Mouse (Mus musculus) CH12.LX (cell line): ENCODE data around the gene Hoxd11. TPM values are rescaled to one million over a fixed set of nuclear protein-coding genes. Genes with fewer than 3 reads are reported as not detected.

Experiments
- DNase-seq: peaks from one replicate; pipeline ENCODE4 v3.0.0-alpha.2; 2013; ENCODE audit errors: extremely low read depth
- H3K27ac ChIP-seq: 2 replicates; pipeline ENCODE4 v1.5.1; 2012; ENCODE audit warnings: low read depth, mild to moderate bottlenecking, control low read depth, moderate library complexity; ENCODE audit not compliant: insufficient read depth
- H3K27me3 ChIP-seq: replicated peaks from 2 replicates; pipeline ENCODE3; 2012; ENCODE audit warnings: inconsistent platforms
- H3K36me3 ChIP-seq, 2 experiments: replicated peaks in 1 of 2; 2 replicates each; pipeline versions ENCODE3 to v1.6.1; 2012; ENCODE audit warnings: inconsistent platforms in 1 of 2, low read length in 1 of 2, mild to moderate bottlenecking in 1 of 2, mixed read lengths in 1 of 2, moderate library complexity in 1 of 2; ENCODE audit not compliant: control insufficient read depth in 1 of 2, insufficient read depth in 1 of 2
- H3K4me1 ChIP-seq, 2 experiments: 2 replicates each; pipeline ENCODE4 v1.6.1; 2012; ENCODE audit warnings: inconsistent platforms in 1 of 2, moderate library complexity in 1 of 2; ENCODE audit not compliant: insufficient read depth in 2 of 2, control insufficient read depth in 1 of 2
- H3K4me2 ChIP-seq: 2 replicates; pipeline ENCODE4 v1.6.1; 2012; ENCODE audit warnings: low read depth, mild to moderate bottlenecking, control low read depth; ENCODE audit not compliant: poor library complexity, insufficient read depth, severe bottlenecking
- H3K4me3 ChIP-seq, 3 experiments: fragments of 150-350 bp in 1 of 3; sonication (generic) in 1 of 3; replicated peaks in 1 of 3; 2 replicates each; pipeline versions ENCODE3 to v1.5.1; 2011 to 2012; ENCODE audit warnings: low read depth in 2 of 3, low read length in 2 of 3, mild to moderate bottlenecking in 2 of 3, moderate library complexity in 2 of 3, control low read depth in 1 of 3, improper control_type of control experiment in 1 of 3, inconsistent platforms in 1 of 3, mixed read lengths in 1 of 3; ENCODE audit not compliant: poor library complexity in 1 of 3
- H3K79me2 ChIP-seq: replicated peaks from 2 replicates; pipeline ENCODE4 v1.6.1; 2012; ENCODE audit warnings: mild to moderate bottlenecking, moderate library complexity; ENCODE audit not compliant: control insufficient read depth, poor library complexity, insufficient read depth, severe bottlenecking; ENCODE audit errors: extremely low read depth
- H3K9ac ChIP-seq: 2 replicates; pipeline ENCODE4 v1.6.1; 2012; ENCODE audit warnings: low read depth, mild to moderate bottlenecking, control low read depth, moderate library complexity; ENCODE audit not compliant: insufficient read depth
- H3K9me3 ChIP-seq: replicated peaks from 2 replicates; pipeline ENCODE3; 2012; ENCODE audit warnings: low read length, inconsistent platforms, mixed read lengths
- BHLHE40 ChIP-seq: IDR thresholded peaks from 2 replicates; pipeline ENCODE4 v1.6.1; 2011; ENCODE audit warnings: mild to moderate bottlenecking, low read depth, low read length, improper control_type of control experiment
- CHD1 ChIP-seq: IDR thresholded peaks from 2 replicates; pipeline ENCODE4 v1.6.1; 2012; ENCODE audit warnings: low read depth, low read length, improper control_type of control experiment, inconsistent platforms
- CHD2 ChIP-seq: IDR thresholded peaks from 2 replicates; pipeline ENCODE4 v1.6.1; 2011; ENCODE audit warnings: low read length, improper control_type of control experiment
- CTCF ChIP-seq, 2 experiments: IDR thresholded peaks in 1 of 2; conservative IDR thresholded peaks in 1 of 2; 2 replicates each; pipeline ENCODE4 v1.5.1; 2011 to 2012; ENCODE audit warnings: low read depth in 2 of 2, low read length in 2 of 2, improper control_type of control experiment in 1 of 2, inconsistent platforms in 1 of 2, mild to moderate bottlenecking in 1 of 2, moderate library complexity in 1 of 2
- E2F4 ChIP-seq: IDR thresholded peaks from 2 replicates; pipeline ENCODE4 v1.6.1; 2011; ENCODE audit warnings: low read depth, low read length, improper control_type of control experiment; ENCODE audit not compliant: insufficient replicate concordance
- ELF1 ChIP-seq: IDR thresholded peaks from 2 replicates; pipeline ENCODE4 v1.6.1; 2014; ENCODE audit warnings: low read depth, mild to moderate bottlenecking, inconsistent platforms, low read length, improper control_type of control experiment
- EP300 ChIP-seq: IDR thresholded peaks from 2 replicates; pipeline ENCODE4 v1.6.1; 2011; ENCODE audit warnings: low read length, improper control_type of control experiment
- ETS1 ChIP-seq: conservative IDR thresholded peaks from 2 replicates; pipeline ENCODE4 v1.6.1; 2012; ENCODE audit warnings: low read depth, mild to moderate bottlenecking, inconsistent platforms, low read length, improper control_type of control experiment, moderate library complexity
- GABPA ChIP-seq: IDR thresholded peaks from 2 replicates; pipeline ENCODE4 v1.6.1; 2012; ENCODE audit warnings: low read depth, low read length, improper control_type of control experiment, inconsistent platforms; ENCODE audit not compliant: insufficient replicate concordance
- HCFC1 ChIP-seq: IDR thresholded peaks from 2 replicates; pipeline ENCODE4 v1.6.1; 2012; ENCODE audit warnings: low read depth, mild to moderate bottlenecking, inconsistent platforms, low read length, improper control_type of control experiment
- IRF4 ChIP-seq: IDR thresholded peaks from 2 replicates; pipeline ENCODE4 v1.6.1; 2014; ENCODE audit warnings: low read depth, mild to moderate bottlenecking, inconsistent platforms, low read length, improper control_type of control experiment
- KAT2A ChIP-seq: IDR thresholded peaks from 2 replicates; pipeline ENCODE4 v1.6.1; 2012; ENCODE audit warnings: low read length, improper control_type of control experiment, inconsistent platforms; ENCODE audit not compliant: insufficient replicate concordance
- MAX ChIP-seq: IDR thresholded peaks from 2 replicates; pipeline ENCODE4 v1.6.1; 2011; ENCODE audit warnings: low read length, improper control_type of control experiment
- MAZ ChIP-seq: IDR thresholded peaks from 2 replicates; pipeline ENCODE4 v1.6.1; 2012; ENCODE audit warnings: low read depth, mild to moderate bottlenecking, inconsistent platforms, low read length, improper control_type of control experiment, moderate library complexity
- MEF2A ChIP-seq: IDR thresholded peaks from 2 replicates; pipeline ENCODE4 v1.6.1; 2014; ENCODE audit warnings: low read depth, mild to moderate bottlenecking, inconsistent platforms, low read length, improper control_type of control experiment, borderline replicate concordance
- MXI1 ChIP-seq: IDR thresholded peaks from 2 replicates; pipeline ENCODE4 v1.6.1; 2011; ENCODE audit warnings: mild to moderate bottlenecking, low read depth, low read length, improper control_type of control experiment
- MYC ChIP-seq: IDR thresholded peaks from 2 replicates; pipeline ENCODE4 v1.6.1; 2011; ENCODE audit warnings: low read depth, mild to moderate bottlenecking, improper control_type of control experiment, low read length
- NELFE ChIP-seq: IDR thresholded peaks from 2 replicates; pipeline ENCODE4 v1.6.1; 2011; ENCODE audit warnings: low read depth, low read length, improper control_type of control experiment
- PAX5 ChIP-seq: IDR thresholded peaks from 2 replicates; pipeline ENCODE4 v1.6.1; 2012; ENCODE audit warnings: low read length, inconsistent platforms, mixed read lengths
- POLR2A ChIP-seq: IDR thresholded peaks from 2 replicates; pipeline ENCODE4 v1.6.1; 2011; ENCODE audit warnings: low read depth, mild to moderate bottlenecking, improper control_type of control experiment, low read length
- RAD21 ChIP-seq: IDR thresholded peaks from 2 replicates; pipeline ENCODE4 v1.6.1; 2011; ENCODE audit warnings: low read depth, mild to moderate bottlenecking, low read length, improper control_type of control experiment, moderate library complexity
- RCOR1 ChIP-seq: conservative IDR thresholded peaks from 2 replicates; pipeline ENCODE4 v1.6.1; 2012; ENCODE audit warnings: low read depth, mild to moderate bottlenecking, inconsistent platforms, low read length, improper control_type of control experiment
- SIN3A ChIP-seq: IDR thresholded peaks from 2 replicates; pipeline ENCODE4 v1.6.1; 2012; ENCODE audit warnings: low read length, improper control_type of control experiment, inconsistent platforms
- TBP ChIP-seq: conservative IDR thresholded peaks from 2 replicates; pipeline ENCODE4 v1.6.1; 2011; ENCODE audit warnings: low read depth, low read length, improper control_type of control experiment
- TCF12 ChIP-seq: IDR thresholded peaks from 2 replicates; pipeline ENCODE4 v1.6.1; 2014; ENCODE audit warnings: low read depth, mild to moderate bottlenecking, inconsistent platforms, low read length, improper control_type of control experiment
- UBTF ChIP-seq: IDR thresholded peaks from 2 replicates; pipeline ENCODE4 v1.6.1; 2012; ENCODE audit warnings: low read depth, mild to moderate bottlenecking, inconsistent platforms, low read length, improper control_type of control experiment, moderate library complexity
- USF1 ChIP-seq: IDR thresholded peaks from 2 replicates; pipeline ENCODE4 v1.6.1; 2014; ENCODE audit warnings: low read depth, mild to moderate bottlenecking, inconsistent platforms, low read length, improper control_type of control experiment
- USF2 ChIP-seq: conservative IDR thresholded peaks from 2 replicates; pipeline ENCODE4 v1.6.1; 2011; ENCODE audit warnings: low read depth, low read length, improper control_type of control experiment
- ZC3H11A ChIP-seq: IDR thresholded peaks from 2 replicates; pipeline ENCODE4 v1.6.1; 2012; ENCODE audit warnings: low read depth, mild to moderate bottlenecking, inconsistent platforms, low read length, improper control_type of control experiment
- ZMIZ1 ChIP-seq: IDR thresholded peaks from 2 replicates; pipeline ENCODE4 v1.6.1; 2012; ENCODE audit warnings: low read depth, mild to moderate bottlenecking, inconsistent platforms, low read length, improper control_type of control experiment
- dilution Hi-C: fragments of 300-500 bp; cut with MboI; formaldehyde crosslinking; loops from 2 replicates; pipeline ENCODE4 v1.14.3; 2020; ENCODE audit warnings: low sequenced_read_pairs; ENCODE audit not compliant: extremely low pct_unique_long_range_greater_than_20kb, extremely low pct_ligation_motif_present
- in situ Hi-C: fragments of 300-500 bp; cut with MboI; formaldehyde crosslinking; loops from 3 replicates; pipeline ENCODE4 v1.14.3; 2019; ENCODE audit warnings: low sequenced_read_pairs, low pct_ligation_motif_present, low pct_unique_long_range_greater_than_20kb, mixed read lengths
- polyA plus RNA-seq: library from polyadenylated mRNA; unstranded; fragments of >175 nt; gene quantifications from 2 replicates; pipeline ENCODE4 v1.2.1, GENCODE M21; 2012; ENCODE audit warnings: low read depth; ENCODE audit not compliant: insufficient read length
- total RNA-seq, 2 experiments: library from RNA; depleted of rRNA; stranded (reverse); fragments of 300-350 nt in 1 of 2; fragments of >200 nt in 1 of 2; gene quantifications; 2 replicates each; pipeline ENCODE4 v1.2.3; 2012 to 2014

The Hoxd11 gene
- total and polyA plus RNA-seq, 3 experiments: not detected

GRCm38 (mm10) chr2:74731055-74731454, 51.7 kb downstream of the Hoxd11 start:
- peak overlapping the region in 1 of 3 experiments; percentile 7 for H3K4me3 ChIP-seq
- H3K27me3 ChIP-seq: no peaks in the 10 kb centered on the region
- dilution Hi-C loops (no loop called here), in situ Hi-C loops (no loop called here)
- peak overlapping the region; percentile 84 for H3K27ac ChIP-seq
- peaks cover 16% of the 10 kb centered on the region for H3K9me3 ChIP-seq
- H3K9ac ChIP-seq: peak overlapping the region; percentile 43
- TF ChIP-seq MXI1 (no peak), SIN3A (0 out of 2 replicates have a peak, but pooled peaks have one; percentile 58), MAZ (0 out of 2 replicates have a peak, but pooled peaks have one; percentile 39), TCF12 (no peak; the same call in 1 of the 2 replicates), POLR2A (no peak), ETS1 (peak; percentile 12; the same call in 1 of the 2 replicates), IRF4 (peak; percentile 42; the same call in 1 of the 2 replicates), USF1 (no peak), CHD2 (0 out of 2 replicates have a peak, but pooled peaks have one; percentile 21), MAX (no peak)
- DNase-seq: no peak
- peaks cover 31 to 43% of the 10 kb centered on the region in 2 experiments for H3K36me3 ChIP-seq
- H3K4me2 ChIP-seq: peak overlapping the region; percentile 81
- peaks cover 4 to 52% of the 10 kb centered on the region in 2 experiments; a peak in 2 of 4 replicates for H3K4me1 ChIP-seq
- H3K79me2 ChIP-seq: peaks cover 39% of the 10 kb centered on the region

- in situ Hi-C loops: no loop called here
- peak overlapping the region in 2 of 3 experiments; percentile 50 to 59 for H3K4me3 ChIP-seq
- peaks cover 30% of the 10 kb centered on the region for H3K79me2 ChIP-seq
- DNase-seq: peak; percentile 12
- peaks cover 4 to 46% of the 10 kb centered on the region in 2 experiments; a peak in 2 of 4 replicates for H3K4me1 ChIP-seq
- H3K9me3 ChIP-seq: peaks cover 21% of the 10 kb centered on the region
- peak overlapping the region; percentile 98 for H3K4me2 ChIP-seq
- no peaks in the 10 kb centered on the region for H3K27me3 ChIP-seq
- H3K9ac ChIP-seq: peak overlapping the region; percentile 96
- H3K36me3 ChIP-seq: peaks cover 22 to 42% of the 10 kb centered on the region in 2 experiments
- dilution Hi-C loops: no loop called here
- peak overlapping the region; percentile 92 for H3K27ac ChIP-seq
- no peak for TF ChIP-seq TCF12
- TF ChIP-seq CHD1: peak; percentile 72; the same call in 1 of the 2 replicates
- no peak for TF ChIP-seq USF2
- TF ChIP-seq E2F4: no peak
- TF ChIP-seq MXI1: 0 out of 2 replicates have a peak, but pooled peaks have one; percentile 39
- TF ChIP-seq BHLHE40: peak; percentile 20; the same call in 1 of the 2 replicates
- 0 out of 2 replicates have a peak, but pooled peaks have one; percentile 53 for TF ChIP-seq IRF4
- no peak for TF ChIP-seq ELF1
- TF ChIP-seq MAZ: peak; percentile 59
- TF ChIP-seq PAX5: no peak
- no peak for TF ChIP-seq CTCF (conservative IDR thresholded peaks at IDR 0.05 in 1 of 2, IDR thresholded peaks at IDR 0.05 in 1 of 2; ENCODE audit: low read depth in 2 of 2, low read length in 2 of 2)
- no peak for TF ChIP-seq ZMIZ1
- peak; percentile 56 for TF ChIP-seq SIN3A
- TF ChIP-seq HCFC1: no peak
- TF ChIP-seq MYC: no peak
- TF ChIP-seq KAT2A: no peak
- TF ChIP-seq RAD21: no peak
- 0 out of 2 replicates have a peak, but pooled peaks have one; percentile 13 for TF ChIP-seq CHD2
- peak; percentile 21; the same call in 1 of the 2 replicates for TF ChIP-seq EP300
- TF ChIP-seq MEF2A: peak; percentile 95
- no peak for TF ChIP-seq RCOR1
- no peak for TF ChIP-seq ZC3H11A
- no peak for TF ChIP-seq NELFE
- no peak for TF ChIP-seq GABPA
- TF ChIP-seq UBTF: 0 out of 2 replicates have a peak, but pooled peaks have one; percentile 28
- TF ChIP-seq TBP: no peak
- no peak for TF ChIP-seq MAX
Measured at GRCm38 (mm10) chr2:74731799-74732512, 52.6 kb downstream of the Hoxd11 start.
